Mouse (Mus musculus): Measurements from ENCODE around the gene Mydgf. TPM values are rescaled to one million over a fixed set of nuclear protein-coding genes. Genes with fewer than 3 reads are reported as not detected.

The Mydgf gene
- total RNA-seq, 2 experiments from 2014 or later: 49.4 to 51.4 TPM

DNA sequence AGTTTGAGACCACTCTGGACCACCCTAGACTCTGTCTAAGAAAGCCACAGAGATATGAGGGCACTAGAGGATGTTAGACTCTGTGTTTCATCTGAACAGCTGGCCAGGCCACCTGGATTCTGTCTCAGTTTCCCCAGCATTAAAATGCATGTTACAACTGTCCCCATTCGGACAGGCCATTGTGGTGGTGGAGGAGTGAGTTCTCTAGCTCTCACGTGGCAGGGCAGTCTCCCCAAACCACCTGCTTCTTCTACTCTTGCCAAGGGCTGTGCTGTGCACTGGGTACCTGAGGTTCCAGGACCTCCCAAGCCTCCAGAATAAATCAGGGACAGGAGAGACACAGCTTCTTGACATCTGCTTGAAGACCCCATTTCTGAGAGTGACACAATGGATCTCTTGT lies 33.8 kb downstream of the Mydgf start:
- intact Hi-C loops (cut with DNase I): no loop called here
- no peak for DNase-seq (ENCODE audit: extremely low spot score in 1 of 2, low spot score in 2 of 2)

DNA sequence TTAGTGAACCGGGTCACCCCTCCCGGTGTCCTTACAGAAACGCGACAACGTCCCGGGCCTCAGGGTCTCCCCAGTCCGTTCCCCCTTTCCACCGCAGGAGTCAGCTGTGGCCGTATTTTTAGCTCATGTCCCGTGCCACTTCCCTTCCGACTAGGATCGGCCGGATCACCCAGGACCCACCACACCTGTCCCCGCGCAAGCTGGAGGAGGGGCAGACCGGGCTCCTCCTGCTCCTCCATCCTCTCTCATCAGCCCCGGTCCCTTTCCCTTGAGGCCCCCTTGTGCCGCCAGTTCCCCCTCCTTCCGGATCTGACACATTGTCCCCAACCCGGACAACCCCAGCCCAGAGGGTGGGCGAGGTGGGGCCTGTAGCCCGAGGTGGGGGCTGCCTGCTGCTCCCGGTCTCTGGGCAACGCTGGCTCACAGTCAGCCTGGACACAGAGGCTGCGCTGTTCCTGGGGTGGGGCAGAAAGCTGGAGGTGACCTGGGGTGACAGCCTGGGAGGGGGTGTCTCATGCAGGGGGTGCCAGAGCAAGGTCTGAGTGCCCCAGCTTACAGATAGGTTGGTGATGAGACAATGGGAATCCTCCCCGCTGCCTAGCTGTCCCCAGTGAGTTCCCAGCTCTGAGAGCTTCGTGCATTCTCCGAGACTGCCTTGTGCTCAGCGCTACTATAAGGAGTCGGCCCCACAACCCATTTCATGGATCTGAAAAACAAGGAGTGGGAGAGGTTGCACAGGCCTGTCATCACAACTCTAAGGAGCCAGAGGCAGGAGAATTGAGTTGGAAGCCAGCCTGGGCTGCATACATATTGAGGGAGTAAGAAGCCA lies 34.7 kb downstream of the Mydgf start:
- DNase-seq (ENCODE audit: extremely low spot score in 1 of 2, low spot score in 2 of 2): no peak
- intact Hi-C loops (cut with DNase I): no loop called here

DNA sequence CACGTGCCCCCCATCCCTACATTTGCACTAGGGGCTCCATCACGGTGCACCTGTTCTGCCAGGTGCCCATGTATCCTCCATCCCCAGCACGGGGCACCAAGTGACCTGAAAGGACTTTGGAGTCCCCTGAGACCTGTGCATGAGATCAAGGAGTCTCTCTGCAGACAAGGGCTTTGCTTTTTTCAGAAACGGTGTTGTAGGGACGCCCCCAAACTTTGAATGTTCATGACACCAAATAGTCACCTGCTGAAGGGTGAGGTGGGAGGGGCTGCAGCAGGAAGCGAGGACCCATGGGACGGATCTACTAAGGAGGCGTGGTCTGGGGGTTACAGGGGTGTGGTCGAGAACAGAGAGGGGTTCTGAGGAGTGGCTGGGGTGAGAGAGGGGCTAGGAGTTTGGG lies 35.4 kb downstream of the Mydgf start:
- no peak for DNase-seq (ENCODE audit: extremely low spot score in 1 of 2, low spot score in 2 of 2)
- intact Hi-C loops (cut with DNase I): no loop called here

DNA sequence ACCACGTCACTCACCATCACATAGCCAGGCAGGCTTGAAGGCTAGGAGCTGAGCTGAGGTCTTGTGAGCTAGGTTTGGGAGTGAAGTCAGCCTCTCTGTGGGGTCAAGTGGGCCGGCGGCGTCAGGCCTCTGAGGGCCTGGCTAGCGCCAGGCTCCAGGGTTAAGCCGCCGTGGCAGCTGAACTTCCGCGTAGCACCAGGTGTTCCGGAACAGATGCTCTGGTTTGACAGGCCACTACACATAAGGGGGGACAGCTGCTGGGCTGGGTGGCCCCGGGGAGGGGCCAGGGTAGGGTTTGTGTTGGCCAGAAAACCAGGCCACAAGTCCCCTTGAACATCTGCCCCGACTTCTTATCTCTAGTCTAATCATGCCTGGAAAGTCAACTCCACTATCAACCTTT lies 36.3 kb downstream of the Mydgf start:
- intact Hi-C loops (cut with DNase I): no loop called here
- DNase-seq (ENCODE audit: extremely low spot score in 1 of 2, low spot score in 2 of 2): no peak

DNA sequence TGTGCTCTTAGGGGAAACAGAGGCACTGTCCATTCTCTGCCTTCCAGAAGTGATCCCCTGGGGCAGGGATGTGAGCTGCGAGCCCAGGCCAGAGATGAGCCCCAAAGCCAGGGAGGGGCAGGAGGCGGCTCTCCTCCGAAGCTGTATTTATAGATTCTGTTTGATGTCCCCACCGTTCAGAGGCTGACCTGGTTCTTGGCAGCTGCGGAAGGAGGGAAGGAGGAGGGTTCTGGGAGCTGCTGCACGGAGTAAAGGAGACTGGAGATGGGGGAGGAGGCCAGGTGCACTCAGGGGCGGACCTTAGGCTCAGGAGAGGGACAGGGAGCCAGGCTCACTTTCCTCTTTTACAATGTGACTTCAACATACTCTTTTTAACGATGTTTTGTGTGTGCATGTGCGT lies 37.6 kb downstream of the Mydgf start:
- no peak for DNase-seq (ENCODE audit: extremely low spot score in 1 of 2, low spot score in 2 of 2)
- intact Hi-C loops (cut with DNase I): no loop called here

DNA sequence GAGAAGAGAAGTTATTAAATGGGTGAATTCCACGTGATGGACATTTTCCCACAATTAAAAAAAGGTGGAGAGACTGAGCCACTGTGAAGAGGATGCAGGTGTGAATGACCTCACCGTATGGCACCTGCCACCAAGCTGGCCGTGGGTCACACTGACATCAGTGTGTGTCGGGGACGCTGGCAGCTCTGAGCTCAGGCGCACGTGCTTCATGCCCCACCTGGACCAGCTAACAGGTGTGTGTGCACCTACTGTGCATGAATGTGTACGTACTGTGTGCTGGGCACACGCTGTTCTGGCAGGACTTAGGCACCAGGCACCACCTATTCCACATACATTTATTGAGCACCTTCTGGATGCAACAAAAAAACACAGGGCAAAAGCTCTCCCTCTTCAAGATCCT lies 39.2 kb downstream of the Mydgf start:
- no peak for DNase-seq (ENCODE audit: extremely low spot score in 1 of 2, low spot score in 2 of 2)
- intact Hi-C loops (cut with DNase I): no loop called here

DNA sequence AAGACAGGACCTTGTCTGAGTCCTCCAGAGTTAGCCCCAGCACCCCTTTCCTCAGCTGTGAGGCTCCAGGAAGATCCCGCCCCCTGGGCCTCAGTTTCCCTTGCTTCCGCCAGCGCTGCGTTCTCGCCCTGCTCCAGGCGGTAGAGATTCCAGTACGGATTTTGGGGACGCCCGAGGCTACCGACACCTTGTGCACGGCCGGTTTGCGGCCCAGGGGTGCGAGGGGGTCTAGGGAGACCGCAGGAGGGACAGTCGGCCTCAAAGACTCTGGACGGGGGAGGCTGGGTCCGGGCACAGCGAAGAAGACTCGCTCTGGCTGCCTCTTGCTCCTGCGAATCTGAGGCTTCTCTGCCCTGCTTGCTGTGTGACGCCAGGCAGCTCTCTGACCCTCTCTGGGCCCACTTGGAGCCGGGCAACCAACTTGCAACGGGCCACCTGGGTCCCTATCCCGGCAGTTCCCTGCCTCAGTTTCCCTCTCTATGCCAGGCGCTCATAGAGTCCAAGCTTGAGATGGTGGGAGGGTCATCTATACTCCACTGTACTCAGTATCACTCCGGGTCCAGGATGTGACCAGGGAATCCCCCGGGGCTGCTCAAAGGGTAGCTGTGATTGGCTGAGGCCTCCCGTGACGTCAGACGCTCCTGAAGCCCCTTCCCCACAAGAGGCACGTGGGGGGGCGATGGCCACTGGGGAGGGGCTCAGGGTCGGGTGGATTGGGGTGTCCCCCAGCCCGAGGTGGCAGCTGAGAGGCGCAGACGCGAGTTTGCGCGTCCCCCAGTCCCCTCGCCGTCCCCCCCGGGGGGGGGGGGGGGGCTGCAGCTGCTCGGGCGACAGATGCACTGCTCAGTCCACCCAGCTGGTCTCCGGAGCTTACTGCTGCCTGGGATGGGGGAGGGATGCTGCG lies 41.8 kb downstream of the Mydgf start:
- intact Hi-C loops (cut with DNase I): no loop called here
- DNase-seq (ENCODE audit: extremely low spot score in 1 of 2, low spot score in 2 of 2): peak in 1 of 2 experiments; percentile 71

DNA sequence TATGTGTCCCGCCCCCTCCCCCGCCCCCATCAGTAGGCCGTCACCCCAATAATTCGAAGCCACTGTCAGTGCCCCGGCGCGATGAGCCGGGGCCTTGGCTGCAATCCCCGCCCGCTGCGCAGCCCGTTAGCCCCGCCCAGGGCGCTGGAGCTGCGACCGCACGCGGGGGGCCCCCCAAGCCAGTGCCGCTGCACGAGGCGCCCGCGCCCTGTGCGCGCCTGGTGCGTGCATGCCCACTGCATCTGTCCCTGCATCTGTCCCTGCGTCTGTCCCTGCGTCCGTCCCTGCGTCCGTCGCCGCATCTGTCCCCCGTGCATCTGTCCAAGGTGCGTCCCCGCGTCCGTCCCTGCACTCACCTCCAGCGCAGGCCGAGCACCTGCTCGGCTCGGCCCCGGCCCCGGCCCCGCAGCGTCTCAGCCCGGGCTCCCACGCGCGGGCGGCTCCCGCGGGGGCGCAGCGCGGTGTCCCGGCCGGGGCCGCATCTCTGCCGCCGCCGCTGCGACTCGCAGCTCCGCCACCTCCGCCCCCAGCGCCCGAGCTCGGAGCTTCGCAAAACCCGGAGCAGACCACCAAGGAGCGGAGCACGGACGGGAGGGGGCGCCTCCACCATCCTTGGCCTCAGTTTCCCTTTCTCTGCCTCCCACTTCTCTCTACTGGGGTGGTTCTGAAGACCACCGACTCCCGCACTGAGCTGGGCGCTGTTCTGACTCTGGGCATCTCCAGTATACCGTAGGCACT lies 43.7 kb downstream of the Mydgf start, which contains the start of gene Sema6b:
Sema6b (minus strand) TSS at position 486 of the 738 bp plus-strand sequence.
- intact Hi-C loops (cut with DNase I): no loop called here
- peak in 1 of 2 experiments; percentile 89 for DNase-seq (ENCODE audit: extremely low spot score in 1 of 2, low spot score in 2 of 2)

DNA sequence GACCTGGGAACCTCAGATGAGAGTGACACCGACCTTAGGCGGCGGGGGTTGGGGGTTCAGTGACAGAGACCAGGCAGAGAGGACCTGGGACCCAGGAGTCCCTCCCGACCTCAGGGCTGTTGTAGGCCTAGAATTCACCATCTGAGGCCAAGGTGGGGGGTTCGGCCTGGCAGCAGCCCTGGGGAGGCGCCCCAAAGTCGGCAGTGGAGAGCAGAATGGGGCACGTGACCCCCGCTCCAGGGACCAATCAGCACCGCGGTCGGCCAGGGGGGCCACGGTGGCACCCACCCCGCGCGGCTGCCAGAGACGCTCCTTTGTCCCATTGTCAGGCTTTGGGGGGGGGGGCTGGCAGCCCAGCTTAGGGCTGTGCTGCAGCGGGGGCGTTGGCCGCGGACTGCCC lies 44.4 kb downstream of the Mydgf start:
- peak in 1 of 2 experiments; percentile 73 for DNase-seq (ENCODE audit: extremely low spot score in 1 of 2, low spot score in 2 of 2)
- intact Hi-C loops (cut with DNase I): no loop called here

DNA sequence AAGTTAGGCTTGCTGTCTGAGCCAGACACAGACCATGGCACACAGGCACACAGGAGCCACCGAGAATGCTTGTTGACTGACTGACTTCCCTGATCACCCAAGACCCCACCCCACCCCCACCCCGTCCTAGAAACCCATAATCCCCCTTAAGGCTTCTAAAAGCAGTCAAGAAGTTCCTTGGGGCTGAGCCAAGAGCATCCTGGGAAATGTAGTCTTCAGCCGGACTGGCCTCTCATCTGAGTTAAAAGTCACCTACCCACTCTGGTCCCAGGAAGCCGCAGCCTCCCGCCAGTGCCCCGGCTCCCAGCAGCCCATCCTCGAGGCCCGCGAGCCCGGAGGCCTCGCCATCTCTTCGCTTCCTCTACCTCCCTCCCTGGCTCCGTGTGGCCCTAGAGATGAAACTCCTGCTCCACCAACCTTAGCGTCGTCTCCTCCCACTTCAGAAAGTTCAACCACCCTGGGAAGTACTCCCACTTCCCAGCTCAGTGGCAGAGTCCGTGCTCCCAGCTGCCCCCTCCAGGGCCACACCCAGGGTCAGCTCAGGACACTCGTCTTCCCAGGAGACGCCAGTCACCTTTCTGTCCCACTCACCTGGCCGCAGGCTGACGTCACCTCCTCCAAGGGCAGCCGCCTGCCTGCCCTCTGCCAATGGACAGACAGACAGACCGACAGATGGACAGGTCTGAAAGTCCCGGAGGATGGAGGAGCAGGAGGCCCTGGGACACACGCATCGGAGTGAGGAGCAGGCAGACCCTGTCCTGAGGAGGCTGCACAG lies 45.7 kb downstream of the Mydgf start:
- peak in 1 of 2 experiments; percentile 46 for DNase-seq (ENCODE audit: extremely low spot score in 1 of 2, low spot score in 2 of 2)
- intact Hi-C loops (cut with DNase I): no loop called here

DNA sequence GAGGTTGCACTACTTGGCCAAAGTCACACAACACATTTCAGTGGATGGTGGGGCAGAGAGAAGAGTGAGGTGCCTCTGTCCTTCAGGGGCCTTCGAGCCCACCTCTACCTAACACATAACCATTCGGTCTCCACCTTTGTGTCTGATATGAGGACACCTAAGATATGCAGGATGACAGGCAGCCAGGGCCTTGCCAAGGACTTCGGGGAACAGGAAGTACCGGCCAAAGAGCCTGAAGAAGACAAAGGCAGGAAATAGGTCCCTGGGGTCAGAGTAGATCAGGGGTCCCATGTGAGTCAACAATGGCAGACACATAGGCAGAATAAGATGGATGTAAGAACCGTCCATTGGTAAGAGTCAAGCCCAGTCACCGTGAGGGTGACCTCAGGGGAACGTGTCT lies 47.2 kb downstream of the Mydgf start:
- intact Hi-C loops (cut with DNase I): no loop called here
- no peak for DNase-seq (ENCODE audit: extremely low spot score in 1 of 2, low spot score in 2 of 2)

DNA sequence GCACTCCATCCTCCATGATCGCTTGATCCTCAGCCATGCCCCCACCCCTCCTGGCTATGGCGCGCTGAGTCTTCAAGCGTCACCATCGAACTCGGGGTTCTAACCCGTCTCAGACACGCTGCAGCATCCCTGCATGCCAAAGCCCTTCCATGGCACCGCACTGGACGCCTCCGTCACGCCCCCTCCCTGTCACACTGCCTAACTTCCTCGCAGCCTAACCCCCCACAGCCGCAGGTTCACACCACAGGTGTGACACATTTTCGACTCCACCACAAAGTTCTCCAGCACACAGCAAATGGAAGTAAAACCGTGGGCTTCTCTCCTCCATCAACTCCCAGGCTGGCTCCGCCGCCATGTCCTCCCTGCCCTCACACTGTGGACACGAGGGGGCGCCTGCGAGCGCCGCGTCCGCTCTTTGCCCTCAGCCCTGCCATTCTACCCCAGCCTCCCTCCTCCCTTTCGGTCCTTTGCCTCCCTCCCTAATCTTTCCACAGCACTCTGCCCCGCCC lies 49.2 kb downstream of the Mydgf start:
- intact Hi-C loops (cut with DNase I): loop anchor here (5.0 kb wide), 1 partner anchor 118 kb away; no protein-coding TSS in a partner anchor
- peak in 1 of 2 experiments; percentile 81 for DNase-seq (ENCODE audit: extremely low spot score in 1 of 2, low spot score in 2 of 2)

DNA sequence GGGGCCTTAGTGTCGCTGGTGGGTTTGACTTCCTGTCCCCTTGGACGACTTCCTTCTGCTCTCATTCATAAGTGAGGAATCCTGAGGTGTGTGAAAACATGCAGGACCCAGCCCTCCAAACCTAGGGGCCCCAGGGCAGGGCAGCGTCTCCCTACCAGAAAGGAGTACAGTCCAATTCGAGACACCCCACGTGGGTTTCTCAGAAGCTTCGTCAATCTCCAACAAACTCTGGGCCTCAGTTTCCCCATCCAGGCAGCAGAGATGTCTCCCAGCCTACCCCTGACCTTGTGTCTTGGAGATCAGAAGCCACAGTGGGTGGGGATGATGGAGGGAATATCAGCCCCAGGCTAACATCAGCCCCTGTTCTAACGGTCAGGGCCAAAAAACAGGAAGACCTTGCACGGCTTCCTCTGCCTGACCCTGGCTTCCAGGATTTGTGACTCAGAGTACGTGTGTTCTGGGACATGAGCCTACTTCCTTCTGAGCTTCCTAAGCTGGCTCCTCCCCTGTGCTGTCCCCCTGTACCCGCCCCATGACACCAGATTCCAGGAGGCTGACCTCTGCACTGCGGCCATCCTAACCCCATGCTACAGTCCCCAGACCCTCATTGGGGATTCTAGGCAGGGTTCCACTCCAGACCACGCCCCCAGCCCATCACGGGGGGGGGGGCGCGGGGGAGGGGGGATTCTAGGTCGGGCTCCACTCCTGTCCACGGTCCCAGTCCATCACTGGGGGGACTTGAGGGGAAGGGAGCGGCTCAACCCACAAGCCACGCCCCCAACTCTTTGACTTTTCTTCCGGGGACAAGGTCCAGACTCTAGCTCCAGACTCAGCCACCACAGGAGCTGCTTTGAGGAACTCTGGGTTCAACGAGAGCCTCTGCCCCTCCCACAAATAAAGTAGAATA lies 50.0 kb downstream of the Mydgf start:
- intact Hi-C loops (cut with DNase I): loop anchor here (5.0 kb wide), 1 partner anchor 119 kb away; no protein-coding TSS in a partner anchor
- DNase-seq (ENCODE audit: extremely low spot score in 1 of 2, low spot score in 2 of 2): peak in 1 of 2 experiments; percentile 81

DNA sequence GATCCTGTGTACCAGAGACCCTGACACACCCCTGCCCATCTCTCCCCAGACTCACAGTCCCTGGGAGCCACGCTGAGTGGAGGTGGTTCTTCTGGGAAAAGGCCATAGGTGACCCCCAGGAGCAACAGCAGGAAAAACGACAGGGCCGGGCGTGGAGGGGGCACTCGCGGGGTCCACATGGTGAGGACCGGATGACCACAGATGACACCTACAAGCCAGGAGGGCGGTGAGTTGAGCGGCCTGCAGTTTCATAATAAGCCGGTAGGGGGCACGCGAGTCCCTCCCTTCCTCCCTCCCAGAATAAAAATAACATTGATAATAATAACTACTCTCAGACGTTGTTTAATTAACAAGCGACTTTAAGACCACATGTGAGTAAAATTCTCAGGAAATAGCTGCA lies 51.1 kb downstream of the Mydgf start:
- no peak for DNase-seq (ENCODE audit: extremely low spot score in 1 of 2, low spot score in 2 of 2)
- intact Hi-C loops (cut with DNase I): loop anchor here (5.0 kb wide), 1 partner anchor 120 kb away; no protein-coding TSS in a partner anchor

DNA sequence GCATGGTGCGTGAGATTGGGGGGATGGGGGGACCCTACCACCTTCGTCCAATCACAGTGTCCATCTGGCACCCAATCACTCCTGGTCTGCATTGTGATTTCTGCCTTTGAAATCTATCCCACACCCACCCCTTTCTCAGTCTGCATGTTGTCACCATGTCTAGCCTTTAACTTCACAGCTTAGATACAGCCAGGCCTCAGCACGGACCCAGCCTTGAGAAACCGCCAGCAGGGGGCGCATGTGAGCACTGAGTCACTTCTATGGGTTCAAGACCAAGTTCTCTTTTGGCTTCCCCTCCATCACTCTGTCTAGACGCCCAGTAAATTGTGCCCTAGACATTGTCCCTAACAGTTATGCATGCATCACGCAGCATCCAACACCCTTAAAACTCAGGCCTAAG lies 51.9 kb downstream of the Mydgf start:
- intact Hi-C loops (cut with DNase I): loop anchor here (5.0 kb wide), 1 partner anchor 120 kb away; no protein-coding TSS in a partner anchor
- no peak for DNase-seq (ENCODE audit: extremely low spot score in 1 of 2, low spot score in 2 of 2)

DNA sequence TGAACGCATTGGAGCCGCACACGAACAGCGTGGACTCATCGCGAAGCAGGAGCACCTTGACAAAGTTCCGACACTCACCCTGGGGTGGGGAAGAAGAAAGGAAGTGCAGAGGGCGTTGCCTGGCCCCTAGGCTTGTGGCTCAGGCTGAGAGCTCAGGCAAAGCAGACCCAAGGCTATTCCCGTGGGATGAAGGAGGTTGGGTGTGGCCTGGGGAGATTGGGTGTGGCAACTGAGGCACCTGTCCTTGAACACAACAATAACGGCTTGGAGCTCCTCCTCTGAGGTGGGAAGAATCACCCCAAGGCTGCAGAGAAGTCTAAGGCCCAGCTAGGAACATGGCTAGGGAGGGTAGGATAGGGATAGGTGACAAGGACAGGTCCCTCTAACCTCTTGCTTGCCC lies 52.6 kb downstream of the Mydgf start:
- intact Hi-C loops (cut with DNase I): loop anchor here (5.0 kb wide), 1 partner anchor 121 kb away; no protein-coding TSS in a partner anchor
- no peak for DNase-seq (ENCODE audit: extremely low spot score in 1 of 2, low spot score in 2 of 2)

DNA sequence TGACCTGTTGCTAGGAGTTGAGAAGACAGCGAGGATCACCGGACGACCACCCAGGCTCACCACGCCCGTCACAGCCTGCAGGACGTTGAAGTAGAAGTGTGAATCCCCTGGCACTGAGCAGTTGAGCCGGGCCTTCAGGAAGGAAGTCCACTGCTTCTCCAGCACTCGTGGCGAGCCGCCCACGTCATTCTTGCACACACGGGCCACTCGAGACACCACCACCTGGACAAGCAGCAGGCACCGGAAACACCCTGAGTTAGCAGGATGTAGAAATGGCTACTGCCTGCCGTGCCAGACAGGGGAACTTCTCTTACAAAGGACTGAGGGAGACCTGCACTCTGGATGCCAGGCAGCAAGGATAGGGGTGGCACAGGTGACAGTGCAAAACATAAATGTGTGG lies 55.5 kb downstream of the Mydgf start:
- intact Hi-C loops (cut with DNase I): no loop called here
- peak in 1 of 2 experiments; percentile 32 for DNase-seq (ENCODE audit: extremely low spot score in 1 of 2, low spot score in 2 of 2)
